Mouse (Mus musculus) midbrain, embryonic 14.5 days (tissue): ENCODE data around the gene Ptges2. TPM values are rescaled to one million over a fixed set of nuclear protein-coding genes. Genes with fewer than 3 reads are reported as not detected.
A peak's percentile ranks its signal among the peaks of the same experiment; 100 is the strongest.

Source experiments
- ATAC-seq: fragments of 200-750 bp; cut with Nextera tagmentation; 2 replicates; pipeline ENCODE4 v1.8.0; 2017; ENCODE audit warnings: moderate number of reproducible peaks, moderate library complexity; ENCODE audit not compliant: low FRiP score, low TSS enrichment
- DNase-seq: peaks from one replicate; pipeline ENCODE4 v3.0.0-alpha.2; 2015
- H3K27ac ChIP-seq: fragments of 300-500 bp; sonication (generic); replicated peaks from 2 replicates; pipeline ENCODE4 v1.5.1; 2014; ENCODE audit warnings: mild to moderate bottlenecking, low read depth, low read length, moderate library complexity
- H3K27me3 ChIP-seq: fragments of 300-500 bp; sonication (generic); 2 replicates; pipeline ENCODE4 v1.6.1; 2014; ENCODE audit warnings: low read length, control low read depth, mixed read lengths; ENCODE audit not compliant: control insufficient read depth, insufficient read depth
- H3K36me3 ChIP-seq: fragments of 300-500 bp; sonication (generic); 2 replicates; pipeline ENCODE4 v1.6.1; 2014; ENCODE audit warnings: low read length, control low read depth; ENCODE audit not compliant: control insufficient read depth, insufficient read depth
- H3K4me1 ChIP-seq: fragments of 300-500 bp; sonication (generic); 2 replicates; pipeline ENCODE4 v1.6.1; 2014; ENCODE audit warnings: mild to moderate bottlenecking, antibody characterized with exemption, low read length, control low read depth; ENCODE audit not compliant: control insufficient read depth, insufficient read depth
- H3K4me2 ChIP-seq: fragments of 300-500 bp; sonication (generic); 2 replicates; pipeline ENCODE4 v1.6.1; 2014; ENCODE audit warnings: mild to moderate bottlenecking, low read length, moderate library complexity
- H3K4me3 ChIP-seq: fragments of 300-500 bp; sonication (generic); replicated peaks from 2 replicates; pipeline ENCODE4 v1.5.1; 2014; ENCODE audit warnings: low read depth, low read length
- H3K9ac ChIP-seq: fragments of 300-500 bp; sonication (generic); replicated peaks from 2 replicates; pipeline ENCODE4 v1.6.1; 2014; ENCODE audit warnings: mild to moderate bottlenecking, low read length, moderate library complexity
- H3K9me3 ChIP-seq: fragments of 300-500 bp; sonication (generic); 2 replicates; pipeline ENCODE4 v1.6.1; 2016; ENCODE audit warnings: low read length, control low read depth, mixed read lengths; ENCODE audit not compliant: control insufficient read depth
- WGBS: fragments of 180-500 bp; shearing (Covaris S2); extraction: QIAGEN DNeasy Blood & Tissue Kit; methylation state at CpG from one replicate; pipeline ENCODE4 v1.1.7; 2014; 5-methylcytosine and 5-hydroxymethylcytosine counted together
- polyA plus RNA-seq: library from polyadenylated mRNA; unstranded; fragments of >200 nt; fragmentation: Nextera tagmentation; extraction: Ambion mirVana; gene quantifications from 2 replicates; pipeline ENCODE4 v1.2.1, GENCODE M21; 2014

The Ptges2 gene
- polyA plus RNA-seq, 1 experiment from 2014 or later = 46.2 TPM

- Histone ChIP-seq H3K27ac (0 out of 2 replicates have a peak overlapping the region, but pooled peaks have one; percentile 41), H3K4me3 (no peak overlapping the region), H3K9ac (no peak overlapping the region), H3K36me3 (no peaks in the 10 kb centered on the region), H3K27me3 (no peaks in the 10 kb centered on the region), H3K4me2 (no peak overlapping the region), H3K9me3 (no peaks in the 10 kb centered on the region), H3K4me1 (peaks cover 6% of the 10 kb centered on the region; the same call in 1 of the 2 replicates)
- 57% methylated on average over 2 of the region's 2 CpGs for WGBS
- DNase-seq (no peak), ATAC-seq (no peak)
Observed at GRCm38 (mm10) chr2:32437612-32438166, 42.0 kb downstream of the Ptges2 start.

DNA sequence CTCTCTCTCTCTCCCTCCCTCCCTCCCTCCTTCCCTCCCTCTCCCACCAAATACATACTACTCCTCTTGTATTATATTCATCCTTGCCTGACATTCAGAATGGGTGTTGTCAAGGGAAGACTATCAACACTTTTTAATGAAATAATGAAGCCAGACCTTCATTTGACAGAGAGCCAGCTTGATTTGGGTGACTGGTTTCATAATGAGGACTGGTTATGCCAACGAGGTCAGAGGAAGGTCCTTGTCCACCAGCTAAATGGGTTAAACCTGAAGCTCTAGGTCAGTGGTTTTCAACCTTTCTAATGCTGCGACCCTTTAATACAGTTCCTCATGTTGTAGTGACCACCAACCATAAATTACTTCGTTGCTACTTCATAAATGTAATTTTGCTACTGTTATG lies 43.0 kb downstream of the Ptges2 start:
- no peaks in the 10 kb centered on the region for H3K36me3 ChIP-seq
- ATAC-seq (no peak), DNase-seq (no peak)
- no peak overlapping the region for H3K27ac ChIP-seq
- no peaks in the 10 kb centered on the region for H3K27me3 ChIP-seq
- H3K4me3 ChIP-seq = no peak overlapping the region
- H3K4me1 ChIP-seq = peaks cover 6% of the 10 kb centered on the region; the same call in 1 of the 2 replicates
- WGBS = 86% methylated on average over 3 of the region's 3 CpGs
- no peak overlapping the region for H3K9ac ChIP-seq
- no peak overlapping the region for H3K4me2 ChIP-seq
- H3K9me3 ChIP-seq = no peaks in the 10 kb centered on the region

GRCm38 (mm10) chr2:32439177-32439576 lies 43.5 kb downstream of the Ptges2 start:
- no peak overlapping the region for H3K9ac ChIP-seq
- WGBS = 36% methylated on average over 6 of the region's 6 CpGs
- DNase-seq = no peak

DNA sequence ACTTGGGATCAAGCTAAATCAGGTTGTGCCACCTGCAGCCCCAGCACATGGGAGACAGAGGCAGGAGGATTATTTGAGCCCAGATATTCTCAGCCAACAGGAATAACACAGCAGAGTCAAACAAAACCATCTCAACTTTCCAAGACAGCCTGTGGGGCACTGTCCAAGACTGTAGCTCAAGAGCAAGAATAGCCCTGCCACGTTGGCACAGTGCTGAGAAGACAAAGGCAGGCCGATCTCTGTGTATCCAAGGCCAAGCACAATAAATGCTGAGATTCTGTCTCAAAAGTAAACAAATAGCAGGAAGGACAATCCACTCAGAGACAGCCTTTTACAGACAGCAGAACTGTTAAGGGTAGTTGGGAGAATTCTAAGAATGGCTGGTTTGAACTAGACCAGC lies 44.5 kb downstream of the Ptges2 start:
- Histone ChIP-seq H3K9me3 (no peaks in the 10 kb centered on the region), H3K27ac (no peak overlapping the region), H3K27me3 (no peaks in the 10 kb centered on the region), H3K9ac (no peak overlapping the region), H3K4me1 (peaks cover 6% of the 10 kb centered on the region; the same call in 1 of the 2 replicates), H3K4me3 (no peak overlapping the region), H3K36me3 (peaks cover 6% of the 10 kb centered on the region; the same call in 1 of the 2 replicates), H3K4me2 (no peak overlapping the region)
- ATAC-seq (no peak), DNase-seq (no peak)
- 65% methylated on average over 2 of the region's 2 CpGs for WGBS

More at GRCm38 (mm10) chr2:32439177-32439576, 43.5 kb downstream of the Ptges2 start:
- H3K9me3 ChIP-seq = no peaks in the 10 kb centered on the region
- no peak overlapping the region for H3K4me3 ChIP-seq
- H3K36me3 ChIP-seq = no peaks in the 10 kb centered on the region
- H3K27ac ChIP-seq = no peak overlapping the region
- ATAC-seq = no peak
- peaks cover 6% of the 10 kb centered on the region; the same call in 1 of the 2 replicates for H3K4me1 ChIP-seq
- H3K4me2 ChIP-seq = no peak overlapping the region
- H3K27me3 ChIP-seq = no peaks in the 10 kb centered on the region

GRCm38 (mm10) chr2:32440632-32441031 lies 44.9 kb downstream of the Ptges2 start:
- no peaks in the 10 kb centered on the region for H3K27me3 ChIP-seq
- DNase-seq (no peak), ATAC-seq (no peak)
- H3K4me3 ChIP-seq = no peak overlapping the region
- peaks cover 6% of the 10 kb centered on the region; the same call in 1 of the 2 replicates for H3K4me1 ChIP-seq
- WGBS = 80% methylated on average over 1 of the region's 1 CpGs
- no peak overlapping the region for H3K4me2 ChIP-seq
- H3K9ac ChIP-seq = no peak overlapping the region
- no peak overlapping the region for H3K27ac ChIP-seq
- no peaks in the 10 kb centered on the region for H3K9me3 ChIP-seq
- H3K36me3 ChIP-seq = peaks cover 10% of the 10 kb centered on the region; the same call in 1 of the 2 replicates

DNA sequence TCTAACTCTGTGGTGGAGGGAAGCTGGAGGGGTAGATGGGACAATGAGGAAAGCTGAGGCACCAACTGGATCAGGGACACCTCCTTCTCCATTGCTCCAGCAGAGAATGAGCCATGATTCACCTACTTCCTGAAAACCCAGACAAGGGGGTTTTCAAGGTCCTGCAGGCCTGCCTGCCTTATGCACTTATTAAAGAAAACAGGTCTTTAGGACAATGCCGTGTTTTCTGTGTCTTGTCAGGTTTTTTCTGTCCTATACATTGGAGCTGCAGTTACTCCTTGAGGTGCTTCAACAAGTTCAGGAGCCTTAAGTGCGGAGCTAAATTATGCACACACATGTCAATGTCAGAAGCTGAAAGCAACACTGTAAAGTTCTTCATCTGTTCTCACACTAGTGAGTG lies 45.9 kb downstream of the Ptges2 start:
- H3K27me3 ChIP-seq = no peaks in the 10 kb centered on the region
- H3K4me2 ChIP-seq = no peak overlapping the region
- WGBS = 85% methylated on average over 2 of the region's 2 CpGs
- no peak overlapping the region for H3K9ac ChIP-seq
- no peak for DNase-seq
- no peak overlapping the region for H3K4me3 ChIP-seq
- peaks cover 10% of the 10 kb centered on the region; the same call in 1 of the 2 replicates for H3K36me3 ChIP-seq
- no peak overlapping the region for H3K27ac ChIP-seq
- H3K4me1 ChIP-seq = no peaks in the 10 kb centered on the region
- H3K9me3 ChIP-seq = no peaks in the 10 kb centered on the region
- no peak for ATAC-seq

GRCm38 (mm10) chr2:32445535-32445934 lies 49.8 kb downstream of the Ptges2 start:
- H3K27me3 ChIP-seq = no peaks in the 10 kb centered on the region
- no peak overlapping the region for H3K27ac ChIP-seq
- peaks cover 11% of the 10 kb centered on the region for H3K4me1 ChIP-seq
- no peak for DNase-seq
- H3K9ac ChIP-seq = no peak overlapping the region
- ATAC-seq = no peak
- 95% methylated on average over 1 of the region's 1 CpGs for WGBS
- no peak overlapping the region for H3K4me2 ChIP-seq
- no peaks in the 10 kb centered on the region for H3K9me3 ChIP-seq
- peaks cover 10% of the 10 kb centered on the region; the same call in 1 of the 2 replicates for H3K36me3 ChIP-seq
- H3K4me3 ChIP-seq = no peak overlapping the region

DNA sequence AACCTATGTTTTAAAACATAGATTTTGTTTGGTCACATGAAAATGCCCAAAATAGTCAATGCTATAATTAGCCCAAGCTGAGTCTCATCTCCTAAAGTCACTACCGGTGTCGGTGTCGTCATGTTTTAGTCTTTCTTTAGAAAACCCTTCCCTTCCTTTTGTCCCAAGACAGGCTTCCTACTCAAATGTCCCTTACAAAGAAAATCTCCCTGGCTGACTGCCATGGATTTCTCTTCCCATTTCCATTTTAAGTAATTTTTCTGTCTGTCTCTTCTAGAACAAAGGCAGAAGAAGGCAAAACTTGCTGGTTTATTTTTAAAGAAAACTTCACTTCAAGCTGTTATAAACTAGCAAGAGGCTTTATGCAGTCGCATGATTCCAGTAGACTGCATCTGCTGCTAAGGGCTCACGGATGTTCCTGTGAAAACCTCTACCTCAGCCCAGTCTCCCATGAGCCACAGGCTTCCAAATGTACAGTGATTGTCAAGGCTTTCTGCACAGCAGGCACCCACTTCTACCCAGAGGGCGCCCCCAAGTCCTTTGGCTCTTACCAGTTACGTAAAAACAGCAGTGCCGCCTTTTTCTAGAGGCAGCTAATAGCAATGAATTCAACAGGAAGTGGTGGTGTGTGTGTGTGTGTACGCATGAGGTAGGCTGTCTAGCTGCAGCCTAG lies 51.7 kb downstream of the Ptges2 start:
- H3K4me3 ChIP-seq = no peak overlapping the region
- no peak for DNase-seq
- H3K4me2 ChIP-seq = 0 out of 2 replicates have a peak overlapping the region, but pooled peaks have one; percentile 10
- 71% methylated on average over 9 of the region's 9 CpGs for WGBS
- no peak overlapping the region for H3K9ac ChIP-seq
- peaks cover 18% of the 10 kb centered on the region for H3K4me1 ChIP-seq
- no peaks in the 10 kb centered on the region for H3K9me3 ChIP-seq
- peaks cover 10% of the 10 kb centered on the region; the same call in 1 of the 2 replicates for H3K36me3 ChIP-seq
- no peak for ATAC-seq
- peak overlapping the region; percentile 41; the same call in 1 of the 2 replicates for H3K27ac ChIP-seq
- no peaks in the 10 kb centered on the region for H3K27me3 ChIP-seq

GRCm38 (mm10) chr2:32448480-32448879 lies 52.8 kb downstream of the Ptges2 start:
- Histone ChIP-seq H3K4me1 (peaks cover 25% of the 10 kb centered on the region), H3K4me3 (no peak overlapping the region), H3K4me2 (no peak overlapping the region), H3K27ac (no peak overlapping the region), H3K36me3 (peaks cover 10% of the 10 kb centered on the region; the same call in 1 of the 2 replicates), H3K9me3 (no peaks in the 10 kb centered on the region), H3K9ac (no peak overlapping the region), H3K27me3 (no peaks in the 10 kb centered on the region)
- ATAC-seq = no peak
- 77% methylated on average over 1 of the region's 1 CpGs for WGBS
- no peak for DNase-seq
